In genomic region chr13:74759152-74759551, GRCm38 (mm10) we compare ENCODE assay signal across 16 mouse cellular contexts.
"Had no signal": no experiment of that assay in that cellular context is flagged by ENCODE, and none has a peak within 500 bp of the region (broad histone marks: within the 10 kb centered on the region; RNA-seq: fewer than 3 reads in every experiment).

No protein-coding gene starts in this region.

- H3K27me3 ChIP-seq: limb, embryonic 15.5 days; liver, embryonic 12.5 days; lung, embryonic 15.5 days; midbrain, embryonic 12.5 days; stomach, embryonic 15.5 days had no signal

- H3K4me1 ChIP-seq: limb, embryonic 15.5 days; lung, embryonic 15.5 days; midbrain, embryonic 12.5 days; stomach, embryonic 15.5 days had no signal

- H3K4me3 ChIP-seq: limb, embryonic 15.5 days; liver, embryonic 12.5 days; lung, embryonic 15.5 days; midbrain, embryonic 12.5 days; stomach, embryonic 15.5 days had no signal

- H3K9me3 ChIP-seq: limb, embryonic 15.5 days; liver, embryonic 12.5 days; lung, embryonic 15.5 days; midbrain, embryonic 12.5 days; stomach, embryonic 15.5 days had no signal

- H3K27ac ChIP-seq: limb, embryonic 15.5 days; liver, embryonic 12.5 days; lung, embryonic 15.5 days; midbrain, embryonic 12.5 days; stomach, embryonic 15.5 days had no signal

- H3K4me2 ChIP-seq: limb, embryonic 15.5 days; liver, embryonic 12.5 days; lung, embryonic 15.5 days; midbrain, embryonic 12.5 days; stomach, embryonic 15.5 days had no signal

- H3K36me3 ChIP-seq: limb, embryonic 15.5 days; lung, embryonic 15.5 days; midbrain, embryonic 12.5 days; stomach, embryonic 15.5 days had no signal

- H3K9ac ChIP-seq: limb, embryonic 15.5 days; liver, embryonic 12.5 days; lung, embryonic 15.5 days; midbrain, embryonic 12.5 days; stomach, embryonic 15.5 days had no signal

- ATAC-seq: intestine, embryonic 16.5 days; liver, embryonic 12.5 days; midbrain, embryonic 16.5 days had no signal

- DNase-seq: kidney, adult 2 months; kidney, postnatal 36 days; layer of hippocampus, adult 9-11 months; layer of hippocampus, postnatal 36 days; lung, postnatal 4 days; right cerebral cortex, adult 18-20 months; right cerebral cortex, postnatal 25 days; thymus, adult 2 months; thymus, postnatal 36 days had no signal
